ENCODE assay signal across 8 mouse cellular contexts in the genomic region with DNA sequence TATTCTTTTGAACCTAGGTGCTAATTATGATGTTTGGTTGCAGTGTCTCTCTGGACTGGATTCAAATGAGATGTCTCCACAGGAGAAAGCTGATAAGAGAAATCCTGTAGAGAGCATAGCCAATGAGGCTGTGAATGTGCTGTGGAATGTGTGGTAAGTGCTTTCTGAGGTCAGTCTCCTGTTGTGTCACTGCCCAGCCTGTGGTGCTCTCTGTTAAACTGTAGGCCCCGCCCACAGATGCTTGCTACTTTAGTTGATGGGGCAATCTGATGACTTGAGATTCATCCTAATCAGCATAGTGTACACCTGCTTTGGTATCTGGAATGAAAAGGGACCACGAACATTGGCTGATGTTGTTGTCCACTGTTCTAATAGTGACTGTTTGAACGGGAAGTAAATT.
"Had no signal": no experiment of that assay in that cellular context is flagged by ENCODE, and none has a peak within 500 bp of the region (broad histone marks: within the 10 kb centered on the region; RNA-seq: fewer than 3 reads in every experiment).

No protein-coding gene starts in this region.

- DNase-seq: kidney, adult 8-10 months; kidney, postnatal 25 days; lung, embryonic 14.5 days; lung, postnatal 10 days; right cerebral cortex, adult 18-20 months; right cerebral cortex, postnatal 25 days; thymus, postnatal 36 days had no signal

- ATAC-seq: midbrain, embryonic 13.5 days had no signal
